Mouse (Mus musculus): ENCODE measurements around the gene Slc5a1. TPM values are rescaled to one million over a fixed set of nuclear protein-coding genes. Genes with fewer than 3 reads are reported as not detected.

Slc5a1 gene
- 0.01 TPM for polyA plus RNA-seq (2012; fragmentation: generic; extraction: Trizol)
- long read RNA-seq, experiment 1, result 0 reads
- long read RNA-seq, experiment 2, result 0 reads

GRCm38 (mm10) chr5:33104025-33104481 lies at the start of gene Slc5a1:
TSS of gene Slc5a1 (plus strand) at chr5:33104219.
- Histone ChIP-seq H3K36me3 (ENCODE audit: control insufficient read depth, insufficient read depth) (no peaks in the 10 kb centered on the region), H3K4me3 (ENCODE audit: insufficient read depth, poor library complexity, severe bottlenecking) (no peak within 1 kb of the TSS), H3K79me3 (ENCODE audit: low read depth) (no peaks in the 10 kb centered on the region), H3K27me3 (ENCODE audit: control insufficient read depth, insufficient read depth, insufficient read length) (peaks cover 43% of the 10 kb centered on the region), H3ac (ENCODE audit: control insufficient read depth, insufficient read length, low read depth) (no peak within 1 kb of the TSS), H3K79me2 (ENCODE audit: control insufficient read depth, insufficient read depth) (no peaks in the 10 kb centered on the region)
- TF ChIP-seq USF1 (IDR thresholded peaks at IDR 0.05; ENCODE audit: low read depth), result no peak
- TF ChIP-seq MYOD1 (IDR thresholded peaks at IDR 0.05; ENCODE audit: control insufficient read depth, insufficient read length, low read depth), result no peak
- TF ChIP-seq MYOG (IDR thresholded peaks at IDR 0.05; ENCODE audit: control insufficient read depth, extremely low read depth, insufficient read length), result no peak
- TF ChIP-seq FOSL1 (IDR thresholded peaks at IDR 0.05; ENCODE audit: insufficient read depth, low read length, poor library complexity, severe bottlenecking), result no peak
- no peak for TF ChIP-seq CEBPB (IDR thresholded peaks at IDR 0.05; ENCODE audit: low read depth)
- TF ChIP-seq CTCF (IDR thresholded peaks at IDR 0.05; ENCODE audit: control insufficient read depth, insufficient read depth, insufficient read length), result no peak
- TF ChIP-seq MAX (IDR thresholded peaks at IDR 0.05), result no peak

- no peaks in the 10 kb centered on the region for H3K36me3 ChIP-seq (ENCODE audit: control insufficient read depth, insufficient read depth)
- no peaks in the 10 kb centered on the region for H3K79me3 ChIP-seq (ENCODE audit: low read depth)
- H3K4me3 ChIP-seq (ENCODE audit: insufficient read depth, poor library complexity, severe bottlenecking), result no peak overlapping the region
- H3K27me3 ChIP-seq (ENCODE audit: control insufficient read depth, insufficient read depth, insufficient read length), result peaks cover 29% of the 10 kb centered on the region
- H3K79me2 ChIP-seq (ENCODE audit: control insufficient read depth, insufficient read depth), result no peaks in the 10 kb centered on the region
- H3ac ChIP-seq (ENCODE audit: control insufficient read depth, insufficient read length, low read depth), result no peak overlapping the region
- no peak for TF ChIP-seq MAX (IDR thresholded peaks at IDR 0.05)
Measured at GRCm38 (mm10) chr5:33056126-33056765, 47.8 kb upstream of the Slc5a1 start.

- no peaks in the 10 kb centered on the region for H3K79me3 ChIP-seq (ENCODE audit: low read depth)
- no peaks in the 10 kb centered on the region for H3K36me3 ChIP-seq (ENCODE audit: control insufficient read depth, insufficient read depth)
- H3K27me3 ChIP-seq (ENCODE audit: control insufficient read depth, insufficient read depth, insufficient read length), result peaks cover 8% of the 10 kb centered on the region
- H3K4me3 ChIP-seq (ENCODE audit: insufficient read depth, poor library complexity, severe bottlenecking), result no peak overlapping the region
- TF ChIP-seq CEBPB (IDR thresholded peaks at IDR 0.05; ENCODE audit: low read depth) (no peak), CTCF (IDR thresholded peaks at IDR 0.05; ENCODE audit: control insufficient read depth, insufficient read depth, insufficient read length) (no peak), MYOG (IDR thresholded peaks at IDR 0.05; ENCODE audit: control insufficient read depth, extremely low read depth, insufficient read length) (no peak), MAX (IDR thresholded peaks at IDR 0.05) (no peak), USF1 (IDR thresholded peaks at IDR 0.05; ENCODE audit: low read depth) (no peak), FOSL1 (IDR thresholded peaks at IDR 0.05; ENCODE audit: insufficient read depth, low read length, poor library complexity, severe bottlenecking) (no peak), MYOD1 (IDR thresholded peaks at IDR 0.05; ENCODE audit: control insufficient read depth, insufficient read length, low read depth) (no peak)
- H3K79me2 ChIP-seq (ENCODE audit: control insufficient read depth, insufficient read depth), result no peaks in the 10 kb centered on the region
- no peak overlapping the region for H3ac ChIP-seq (ENCODE audit: control insufficient read depth, insufficient read length, low read depth)
Measured at GRCm38 (mm10) chr5:33070071-33070470, 33.9 kb upstream of the Slc5a1 start.

GRCm38 (mm10) chr5:33076490-33077191 lies 27.4 kb upstream of the Slc5a1 start:
- no peaks in the 10 kb centered on the region for H3K79me2 ChIP-seq (ENCODE audit: control insufficient read depth, insufficient read depth)
- H3K36me3 ChIP-seq (ENCODE audit: control insufficient read depth, insufficient read depth), result no peaks in the 10 kb centered on the region
- H3K4me3 ChIP-seq (ENCODE audit: insufficient read depth, poor library complexity, severe bottlenecking), result no peak overlapping the region
- peaks cover 20% of the 10 kb centered on the region for H3K27me3 ChIP-seq (ENCODE audit: control insufficient read depth, insufficient read depth, insufficient read length)
- TF ChIP-seq MYOD1 (IDR thresholded peaks at IDR 0.05; ENCODE audit: control insufficient read depth, insufficient read length, low read depth) (no peak), MYOG (IDR thresholded peaks at IDR 0.05; ENCODE audit: control insufficient read depth, extremely low read depth, insufficient read length) (no peak), USF1 (IDR thresholded peaks at IDR 0.05; ENCODE audit: low read depth) (no peak), MAX (IDR thresholded peaks at IDR 0.05) (no peak), FOSL1 (IDR thresholded peaks at IDR 0.05; ENCODE audit: insufficient read depth, low read length, poor library complexity, severe bottlenecking) (no peak), CTCF (IDR thresholded peaks at IDR 0.05; ENCODE audit: control insufficient read depth, insufficient read depth, insufficient read length) (no peak), CEBPB (IDR thresholded peaks at IDR 0.05; ENCODE audit: low read depth) (no peak)
- no peak overlapping the region for H3ac ChIP-seq (ENCODE audit: control insufficient read depth, insufficient read length, low read depth)
- H3K79me3 ChIP-seq (ENCODE audit: low read depth), result no peaks in the 10 kb centered on the region

- Histone ChIP-seq H3K4me3 (ENCODE audit: insufficient read depth, poor library complexity, severe bottlenecking) (no peak overlapping the region), H3K27me3 (ENCODE audit: control insufficient read depth, insufficient read depth, insufficient read length) (peaks cover 46% of the 10 kb centered on the region), H3K79me3 (ENCODE audit: low read depth) (no peaks in the 10 kb centered on the region), H3K36me3 (ENCODE audit: control insufficient read depth, insufficient read depth) (no peaks in the 10 kb centered on the region), H3ac (ENCODE audit: control insufficient read depth, insufficient read length, low read depth) (no peak overlapping the region), H3K79me2 (ENCODE audit: control insufficient read depth, insufficient read depth) (no peaks in the 10 kb centered on the region)
- TF ChIP-seq CTCF (IDR thresholded peaks at IDR 0.05; ENCODE audit: control insufficient read depth, insufficient read depth, insufficient read length), result no peak
- TF ChIP-seq MAX (IDR thresholded peaks at IDR 0.05), result no peak
- TF ChIP-seq USF1 (IDR thresholded peaks at IDR 0.05; ENCODE audit: low read depth), result no peak
- no peak for TF ChIP-seq MYOD1 (IDR thresholded peaks at IDR 0.05; ENCODE audit: control insufficient read depth, insufficient read length, low read depth)
- TF ChIP-seq MYOG (IDR thresholded peaks at IDR 0.05; ENCODE audit: control insufficient read depth, extremely low read depth, insufficient read length), result no peak
- no peak for TF ChIP-seq FOSL1 (IDR thresholded peaks at IDR 0.05; ENCODE audit: insufficient read depth, low read length, poor library complexity, severe bottlenecking)
- no peak for TF ChIP-seq CEBPB (IDR thresholded peaks at IDR 0.05; ENCODE audit: low read depth)
Measured at GRCm38 (mm10) chr5:33082896-33083295, 21.1 kb upstream of the Slc5a1 start.

Data from C2C12 (cell line).